Comparison of ENCODE assay signal across 27 mouse cellular contexts in genomic region chr19:23023316-23023960, GRCm38 (mm10).
A peak's percentile ranks its signal among the peaks of the same experiment; 100 is the strongest.
DNase-seq lines count a peak whose midpoint lies in the region; ATAC-seq and TF ChIP-seq lines count a peak whose summit lies in the region.
"Had no signal": no experiment of that assay in that cellular context is flagged by ENCODE, and none has a peak within 500 bp of the region (broad histone marks: within the 10 kb centered on the region; RNA-seq: fewer than 3 reads in every experiment).

No protein-coding gene starts in this region.

- no peak for TF ChIP-seq CTCF in left cerebral cortex, adult 2 months (IDR thresholded peaks at IDR 0.05)
- TF ChIP-seq CTCF in cortical plate, adult 2 months (IDR thresholded peaks at IDR 0.05; ENCODE audit: extremely low read depth, insufficient read depth, low read length), result no peak

- H3K27me3 ChIP-seq in midbrain, embryonic 16.5 days (ENCODE audit: control insufficient read depth, insufficient read depth, low read depth, low read length), result no peaks in the 10 kb centered on the region
- H3K27me3 ChIP-seq: embryonic facial prominence, embryonic 13.5 days; forebrain, embryonic 15.5 days; heart, embryonic 13.5 days; hindbrain, embryonic 15.5 days; kidney, embryonic 15.5 days; limb, embryonic 12.5 days; liver, embryonic 15.5 days; midbrain, embryonic 15.5 days; stomach, embryonic 15.5 days had no signal

- no peak overlapping the region for H3K4me3 ChIP-seq in left cerebral cortex, adult 2 months
- no peak overlapping the region for H3K4me3 ChIP-seq in cortical plate, adult 2 months (ENCODE audit: insufficient read depth, low read length)
- no peak overlapping the region for H3K4me3 ChIP-seq in midbrain, embryonic 16.5 days (ENCODE audit: low read depth, low read length)
- H3K4me3 ChIP-seq: embryonic facial prominence, embryonic 13.5 days; forebrain, embryonic 10.5 days; forebrain, embryonic 15.5 days; heart, embryonic 13.5 days; hindbrain, embryonic 10.5 days; hindbrain, embryonic 15.5 days; kidney, embryonic 15.5 days; limb, embryonic 12.5 days; liver, embryonic 15.5 days; midbrain, embryonic 10.5 days; midbrain, embryonic 15.5 days; stomach, embryonic 15.5 days had no signal

- no peaks in the 10 kb centered on the region for H3K9me3 ChIP-seq in midbrain, embryonic 16.5 days (replicated peaks; ENCODE audit: control insufficient read depth, low read length, poor library complexity, severe bottlenecking)
- H3K9me3 ChIP-seq: embryonic facial prominence, embryonic 13.5 days; forebrain, embryonic 10.5 days; forebrain, embryonic 15.5 days; heart, embryonic 13.5 days; hindbrain, embryonic 10.5 days; hindbrain, embryonic 15.5 days; kidney, embryonic 15.5 days; limb, embryonic 12.5 days; liver, embryonic 15.5 days; midbrain, embryonic 10.5 days; midbrain, embryonic 15.5 days; stomach, embryonic 15.5 days had no signal

- H3K4me1 ChIP-seq in cortical plate, adult 2 months (ENCODE audit: control insufficient read depth, insufficient read depth, low read length), result peaks cover 5% of the 10 kb centered on the region
- H3K4me1 ChIP-seq in midbrain, embryonic 16.5 days (ENCODE audit: control insufficient read depth, insufficient read depth, low read length), result no peaks in the 10 kb centered on the region
- H3K4me1 ChIP-seq: embryonic facial prominence, embryonic 13.5 days; forebrain, embryonic 10.5 days; forebrain, embryonic 15.5 days; hindbrain, embryonic 10.5 days; hindbrain, embryonic 15.5 days; kidney, embryonic 15.5 days; limb, embryonic 12.5 days; liver, embryonic 15.5 days; midbrain, embryonic 10.5 days; midbrain, embryonic 15.5 days; stomach, embryonic 15.5 days had no signal

- WGBS in midbrain, embryonic 16.5 days, result 90% methylated on average over 7 of the region's 7 CpGs

- no peak for DNase-seq in frontal cortex, postnatal 25 days (ENCODE audit: low spot score in 2 of 2)
- no peak for DNase-seq in left cerebral cortex, adult 2 months (ENCODE audit: extremely low spot score in 1 of 2, low spot score in 2 of 2)
- DNase-seq in left cerebral cortex, adult 9 months (ENCODE audit: low spot score in 2 of 2), result no peak
- DNase-seq: adrenal gland, postnatal 25 days; B cell, adult 2 months; gastrocnemius, postnatal 25 days; heart, adult 18-20 months; kidney, adult 11 months; kidney, postnatal 25 days; lung, embryonic 14.5 days; lung, postnatal 14 days had no signal

- no peaks in the 10 kb centered on the region for H3K36me3 ChIP-seq in midbrain, embryonic 16.5 days (ENCODE audit: control insufficient read depth, insufficient read depth, low read length)
- H3K36me3 ChIP-seq: embryonic facial prominence, embryonic 13.5 days; forebrain, embryonic 10.5 days; forebrain, embryonic 15.5 days; heart, embryonic 13.5 days; hindbrain, embryonic 10.5 days; hindbrain, embryonic 15.5 days; kidney, embryonic 15.5 days; limb, embryonic 12.5 days; liver, embryonic 15.5 days; midbrain, embryonic 10.5 days; midbrain, embryonic 15.5 days; stomach, embryonic 15.5 days had no signal

- H3K27ac ChIP-seq in left cerebral cortex, adult 2 months, result peak overlapping the region; percentile 62
- peak overlapping the region; percentile 63 for H3K27ac ChIP-seq in cortical plate, adult 2 months (ENCODE audit: insufficient read depth, low read length)
- no peak overlapping the region for H3K27ac ChIP-seq in midbrain, embryonic 16.5 days (ENCODE audit: low read length)
- H3K27ac ChIP-seq: embryonic facial prominence, embryonic 13.5 days; forebrain, embryonic 10.5 days; forebrain, embryonic 15.5 days; heart, embryonic 13.5 days; hindbrain, embryonic 10.5 days; hindbrain, embryonic 15.5 days; kidney, embryonic 15.5 days; limb, embryonic 12.5 days; liver, embryonic 15.5 days; midbrain, embryonic 10.5 days; midbrain, embryonic 15.5 days; stomach, embryonic 15.5 days had no signal

- intact Hi-C loops in left cerebral cortex, adult 2 months (cut with DNase I), result no loop called here

- ATAC-seq in frontal cortex, adult (ENCODE audit: low TSS enrichment), result peak; percentile 24; the same call in 1 of the 2 replicates
- no peak for ATAC-seq in midbrain, embryonic 16.5 days
- ATAC-seq: forebrain, embryonic 15.5 days; inflammation-experienced regulatory T-cells, adult 6 months; midbrain, embryonic 15.5 days had no signal

- H3K9ac ChIP-seq in midbrain, embryonic 16.5 days (ENCODE audit: low read depth, low read length), result no peak overlapping the region
- H3K9ac ChIP-seq: embryonic facial prominence, embryonic 13.5 days; forebrain, embryonic 15.5 days; heart, embryonic 13.5 days; hindbrain, embryonic 15.5 days; kidney, embryonic 15.5 days; limb, embryonic 12.5 days; liver, embryonic 15.5 days; lung, embryonic 14.5 days; midbrain, embryonic 15.5 days; stomach, embryonic 15.5 days had no signal

- no peak for TF ChIP-seq POLR2A in cortical plate, adult 2 months (IDR thresholded peaks at IDR 0.05; ENCODE audit: extremely low read depth, insufficient read depth, low read length)

- no peak overlapping the region for H3K4me2 ChIP-seq in midbrain, embryonic 16.5 days (ENCODE audit: low read length)
- H3K4me2 ChIP-seq: embryonic facial prominence, embryonic 13.5 days; forebrain, embryonic 15.5 days; heart, embryonic 13.5 days; hindbrain, embryonic 15.5 days; kidney, embryonic 15.5 days; limb, embryonic 12.5 days; liver, embryonic 15.5 days; lung, embryonic 14.5 days; midbrain, embryonic 15.5 days; stomach, embryonic 15.5 days had no signal
